Mouse (Mus musculus) embryonic fibroblast, embryonic 13.5 days (primary cell): ENCODE measurements around the gene Cdk11b. TPM values are rescaled to one million over a fixed set of nuclear protein-coding genes. Genes with fewer than 3 reads are reported as not detected.
"Not testable (repeated sequence)": the region's sequence is repeated elsewhere in the genome, so short reads cannot be mapped to it uniquely, and the experiment has no call there.

Experiments used
- H3K27ac ChIP-seq: 2 replicates; pipeline ENCODE4 v1.5.1; 2012; ENCODE audit warnings: low read length, control low read depth, inconsistent platforms; ENCODE audit not compliant: insufficient read depth
- H3K4me1 ChIP-seq: 2 replicates; pipeline ENCODE4 v1.6.1; 2011; ENCODE audit warnings: low read length; ENCODE audit not compliant: control insufficient read depth, insufficient read depth
- H3K4me3 ChIP-seq: 2 replicates; pipeline ENCODE4 v1.5.1; 2011; ENCODE audit warnings: mild to moderate bottlenecking, control low read depth, low read length; ENCODE audit not compliant: insufficient read depth
- CTCF ChIP-seq: IDR thresholded peaks from 2 replicates; pipeline ENCODE4 v1.5.1; 2011; ENCODE audit warnings: mild to moderate bottlenecking, control low read depth, low read length, moderate library complexity, borderline replicate concordance; ENCODE audit not compliant: insufficient read depth
- POLR2A ChIP-seq: IDR thresholded peaks from 2 replicates; pipeline ENCODE4 v1.6.1; 2011; ENCODE audit warnings: low read depth, mild to moderate bottlenecking, control low read depth, low read length, moderate library complexity
- polyA plus RNA-seq: library from polyadenylated mRNA; stranded (reverse); fragments of >200 nt; gene quantifications from 2 replicates; pipeline ENCODE4 v1.2.4, GENCODE M21; 2011; ENCODE audit warnings: low read depth; ENCODE audit not compliant: missing spikeins, insufficient read length

Cdk11b gene
- polyA plus RNA-seq, 1 experiment = 77.0 TPM

- TF ChIP-seq CTCF (no peak), POLR2A (no peak)
- H3K27ac ChIP-seq = no peak overlapping the region
- no peak overlapping the region for H3K4me3 ChIP-seq
- no peaks in the 10 kb centered on the region; the same call in none of the 2 replicates for H3K4me1 ChIP-seq
Observed at GRCm38 (mm10) chr4:155603801-155604200, 20.9 kb upstream of the Cdk11b start.

DNA sequence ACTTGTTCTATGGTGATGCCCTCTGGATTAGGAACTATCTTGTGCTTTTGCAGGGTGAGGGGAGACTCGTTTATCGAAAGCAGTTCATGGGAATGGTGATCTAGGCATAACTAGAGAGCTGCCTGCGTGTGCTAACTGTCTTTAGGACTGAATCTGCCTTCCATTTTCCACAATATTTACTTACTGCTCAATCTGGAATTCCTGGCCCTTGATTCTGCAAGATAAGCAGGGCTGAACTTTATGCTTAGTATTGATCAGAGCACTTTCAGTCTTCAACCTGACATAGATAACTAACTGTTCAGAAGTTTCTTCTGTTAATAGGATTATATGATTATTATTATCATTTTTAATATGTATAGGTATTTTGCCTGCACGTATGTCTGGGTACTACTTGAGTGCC is 19.5 kb upstream of the Cdk11b start:
- Histone ChIP-seq H3K4me3 (no peak overlapping the region), H3K27ac (no peak overlapping the region)
- TF ChIP-seq POLR2A (no peak), CTCF (no peak)

DNA sequence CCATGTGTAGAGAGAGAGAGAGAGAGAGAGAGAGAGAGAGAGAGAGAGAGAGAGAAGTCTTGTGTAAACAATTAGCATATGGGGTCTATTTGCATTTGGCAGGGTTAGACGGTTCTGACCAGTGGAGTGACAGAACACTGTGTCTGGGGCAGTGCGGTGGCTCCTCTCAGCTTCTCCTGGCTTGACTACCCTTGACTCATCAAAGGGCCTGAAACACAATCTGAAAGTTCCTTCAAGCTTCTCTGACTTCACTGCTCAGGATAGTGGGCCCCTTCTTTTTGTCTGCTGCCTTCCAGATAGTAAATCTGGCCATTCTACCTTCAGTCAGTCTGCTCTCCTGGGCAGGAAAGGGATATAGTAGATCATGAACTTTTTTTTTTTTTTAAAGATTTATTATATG is 17.8 kb upstream of the Cdk11b start:
- H3K4me1 ChIP-seq = no peaks in the 10 kb centered on the region; the same call in none of the 2 replicates

More for the DNA sequence above, 19.5 kb upstream of the Cdk11b start:
- H3K4me1 ChIP-seq = no peaks in the 10 kb centered on the region; the same call in none of the 2 replicates

GRCm38 (mm10) chr4:155611860-155612259 is 12.8 kb upstream of the Cdk11b start:
- Histone ChIP-seq H3K4me1 (no peaks in the 10 kb centered on the region), H3K4me3 (no peak overlapping the region), H3K27ac (no peak overlapping the region)
- TF ChIP-seq CTCF (no peak), POLR2A (no peak)

More for the DNA sequence above, 17.8 kb upstream of the Cdk11b start:
- Histone ChIP-seq H3K27ac (no peak overlapping the region), H3K4me3 (no peak overlapping the region)
- TF ChIP-seq CTCF (no peak), POLR2A (no peak)

- Histone ChIP-seq H3K27ac (no peak overlapping the region), H3K4me3 (no peak overlapping the region), H3K4me1 (no peaks in the 10 kb centered on the region)
- TF ChIP-seq POLR2A (no peak), CTCF (no peak)
Observed at GRCm38 (mm10) chr4:155613264-155613663, 11.4 kb upstream of the Cdk11b start.

DNA sequence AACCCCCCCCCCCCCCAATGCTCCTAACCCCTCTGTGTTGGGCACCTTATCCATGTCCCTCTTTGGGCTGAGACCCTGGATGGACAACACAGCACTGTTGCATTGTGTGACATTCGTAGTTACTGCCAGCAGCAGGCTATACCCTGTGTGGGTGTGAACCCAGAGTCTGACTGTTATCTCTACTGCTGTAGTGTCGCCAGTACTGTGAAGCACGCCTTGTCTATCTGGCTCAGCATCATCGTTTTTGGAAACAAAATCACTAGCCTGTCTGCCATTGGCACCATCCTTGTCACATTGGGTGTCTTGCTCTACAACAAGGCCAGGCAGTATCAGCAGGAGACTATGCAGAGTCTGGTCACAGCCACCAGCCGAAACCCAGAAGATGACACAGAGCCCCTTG is 6.3 kb upstream of the Cdk11b start:
- H3K27ac ChIP-seq = no peak overlapping the region
- H3K4me3 ChIP-seq = no peak overlapping the region
- TF ChIP-seq CTCF = no peak
- TF ChIP-seq POLR2A = no peak
- no peaks in the 10 kb centered on the region for H3K4me1 ChIP-seq

DNA sequence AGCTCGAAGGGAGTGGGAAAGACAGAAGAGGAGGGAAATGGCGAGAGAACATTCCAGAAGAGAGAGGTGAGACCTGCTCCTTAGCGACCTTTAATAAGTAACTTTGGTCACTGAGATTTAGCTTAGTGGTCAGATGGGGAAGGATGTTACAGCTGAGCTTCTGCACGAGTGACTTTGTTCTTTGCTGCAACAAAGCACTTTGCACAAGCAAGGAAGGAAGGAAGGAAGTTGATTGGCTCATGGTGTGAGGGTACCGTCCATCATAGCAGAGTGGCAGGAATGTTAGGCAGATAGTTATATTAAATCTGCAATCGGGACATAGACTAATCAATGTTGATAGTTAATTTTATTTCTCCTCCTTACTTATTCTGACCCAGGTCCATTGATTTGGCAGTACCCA is 5.6 kb downstream of the Cdk11b start:
- TF ChIP-seq POLR2A = no peak
- no peak for TF ChIP-seq CTCF
- no peaks in the 10 kb centered on the region for H3K4me1 ChIP-seq
- H3K27ac ChIP-seq = no peak overlapping the region
- H3K4me3 ChIP-seq = no peak overlapping the region

GRCm38 (mm10) chr4:155635766-155636499 is 11.3 kb downstream of the Cdk11b start:
- Histone ChIP-seq H3K4me1 (no peaks in the 10 kb centered on the region), H3K27ac (no peak overlapping the region), H3K4me3 (no peak overlapping the region)
- TF ChIP-seq CTCF (no peak), POLR2A (no peak)

DNA sequence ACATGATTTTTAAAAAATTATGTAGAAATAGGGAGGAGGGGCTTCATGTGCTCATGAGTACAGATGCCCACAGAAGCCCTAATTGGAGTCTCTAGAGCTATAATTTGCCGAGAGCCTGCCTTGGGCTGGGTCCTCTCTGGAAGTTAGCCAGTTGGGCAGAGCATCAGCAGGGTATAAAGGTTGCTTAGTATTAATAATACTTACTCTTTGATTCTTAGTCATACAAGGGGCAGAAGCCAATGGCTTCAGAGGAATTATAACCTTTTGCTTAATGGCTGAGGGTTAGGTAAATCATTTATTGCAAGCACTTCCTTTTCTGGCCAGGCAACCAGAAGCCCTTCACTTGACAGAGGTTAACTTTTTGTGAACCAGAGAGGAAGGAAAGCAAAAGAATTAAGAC is 18.9 kb downstream of the Cdk11b start:
- Histone ChIP-seq H3K27ac (no peak overlapping the region), H3K4me3 (no peak overlapping the region), H3K4me1 (no peaks in the 10 kb centered on the region)
- no peak for TF ChIP-seq POLR2A
- no peak for TF ChIP-seq CTCF

DNA sequence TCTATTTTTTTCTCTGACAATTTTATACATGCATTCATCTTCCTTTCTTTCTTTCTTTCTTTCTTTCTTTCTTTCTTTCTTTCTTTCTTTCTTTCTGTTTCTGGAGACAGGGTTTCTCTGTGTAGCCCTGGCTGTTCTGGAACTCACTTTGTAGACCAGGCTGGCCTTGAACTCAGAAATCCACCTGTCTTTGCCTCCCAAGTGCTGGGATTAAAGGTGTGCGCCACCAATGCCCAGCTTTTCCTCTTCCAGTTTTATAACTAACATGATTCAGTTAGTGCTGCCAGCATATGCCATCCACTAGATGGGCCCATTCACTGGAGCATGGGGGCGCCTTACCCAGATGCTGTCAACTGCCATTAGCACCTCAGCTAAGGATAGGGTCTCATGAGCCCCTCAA is 20.7 kb downstream of the Cdk11b start, which contains the start of gene Gm10563:
Gene Gm10563, minus strand, starts transcription at position 101 of the 400 bp plus-strand sequence.
- H3K27ac ChIP-seq, H3K4me3 ChIP-seq, H3K4me1 ChIP-seq: not testable (repeated sequence)
